Mouse (Mus musculus) liver, adult 2 months (tissue): ENCODE measurements around the gene Gcm2. TPM values are rescaled to one million over a fixed set of nuclear protein-coding genes. Genes with fewer than 3 reads are reported as not detected.

Experiments used
- DNase-seq: peaks from one replicate; pipeline ENCODE4 v3.0.0-alpha.2; 2011; ENCODE audit warnings: low read depth, low spot score; ENCODE audit errors: extremely low read depth
- H3K27ac ChIP-seq: fragments of 200-500 bp; replicated peaks from 2 replicates; pipeline ENCODE4 v1.5.1; 2012; ENCODE audit warnings: low read depth, mild to moderate bottlenecking, control low read depth, inconsistent platforms, low read length; ENCODE audit not compliant: insufficient read depth
- H3K27me3 ChIP-seq: fragments of 200-500 bp; 2 replicates; pipeline ENCODE4 v1.6.1; 2012; ENCODE audit warnings: mild to moderate bottlenecking, moderate library complexity, low read length, inconsistent platforms; ENCODE audit not compliant: control insufficient read depth, insufficient read depth
- H3K36me3 ChIP-seq: fragments of 200-500 bp; 2 replicates; pipeline ENCODE4 v1.6.1; 2012; ENCODE audit warnings: low read length, inconsistent platforms; ENCODE audit not compliant: control insufficient read depth, insufficient read depth
- H3K4me1 ChIP-seq: fragments of 200-500 bp; 2 replicates; pipeline ENCODE4 v1.6.1; 2011; ENCODE audit warnings: low read length; ENCODE audit not compliant: control insufficient read depth, insufficient read depth
- H3K4me3 ChIP-seq: fragments of 200-500 bp; 2 replicates; pipeline ENCODE4 v1.5.1; 2011; ENCODE audit warnings: low read depth, mild to moderate bottlenecking, control low read depth, low read length, moderate library complexity; ENCODE audit not compliant: insufficient read depth
- H3K79me2 ChIP-seq: fragments of 200-500 bp; 2 replicates; pipeline ENCODE4 v1.6.1; 2012; ENCODE audit warnings: inconsistent platforms, mild to moderate bottlenecking, low read length, moderate library complexity; ENCODE audit not compliant: control insufficient read depth, insufficient read depth
- H3K9ac ChIP-seq: fragments of 200-500 bp; 2 replicates; pipeline ENCODE4 v1.6.1; 2012; ENCODE audit warnings: low read depth, mild to moderate bottlenecking, control low read depth, inconsistent platforms, low read length
- CTCF ChIP-seq: fragments of 200-500 bp; IDR thresholded peaks from 2 replicates; pipeline ENCODE4 v1.5.1; 2011; ENCODE audit warnings: low read depth, low read length, control low read depth
- POLR2A ChIP-seq: fragments of 200-500 bp; IDR thresholded peaks from 2 replicates; pipeline ENCODE4 v1.6.1; 2011; ENCODE audit warnings: low read length, control low read depth; ENCODE audit not compliant: insufficient read depth; ENCODE audit errors: extremely low read depth
- WGBS: fragments of 180-500 bp; shearing (Covaris S2); methylation state at CpG from one replicate; pipeline ENCODE4 v1.1.7; 2018; 5-methylcytosine and 5-hydroxymethylcytosine counted together
- polyA plus RNA-seq: library from polyadenylated mRNA; depleted of rRNA; stranded (reverse); fragments of >200 nt; gene quantifications from 2 replicates; pipeline ENCODE4 v1.2.3, GENCODE M21; 2012
- total RNA-seq: library from RNA; depleted of rRNA; stranded (reverse); fragments of >200 nt; gene quantifications from 2 replicates; pipeline ENCODE4 v1.2.3, GENCODE M21; 2014

The Gcm2 gene
- total and polyA plus RNA-seq, 2 experiments, result not detected

DNA sequence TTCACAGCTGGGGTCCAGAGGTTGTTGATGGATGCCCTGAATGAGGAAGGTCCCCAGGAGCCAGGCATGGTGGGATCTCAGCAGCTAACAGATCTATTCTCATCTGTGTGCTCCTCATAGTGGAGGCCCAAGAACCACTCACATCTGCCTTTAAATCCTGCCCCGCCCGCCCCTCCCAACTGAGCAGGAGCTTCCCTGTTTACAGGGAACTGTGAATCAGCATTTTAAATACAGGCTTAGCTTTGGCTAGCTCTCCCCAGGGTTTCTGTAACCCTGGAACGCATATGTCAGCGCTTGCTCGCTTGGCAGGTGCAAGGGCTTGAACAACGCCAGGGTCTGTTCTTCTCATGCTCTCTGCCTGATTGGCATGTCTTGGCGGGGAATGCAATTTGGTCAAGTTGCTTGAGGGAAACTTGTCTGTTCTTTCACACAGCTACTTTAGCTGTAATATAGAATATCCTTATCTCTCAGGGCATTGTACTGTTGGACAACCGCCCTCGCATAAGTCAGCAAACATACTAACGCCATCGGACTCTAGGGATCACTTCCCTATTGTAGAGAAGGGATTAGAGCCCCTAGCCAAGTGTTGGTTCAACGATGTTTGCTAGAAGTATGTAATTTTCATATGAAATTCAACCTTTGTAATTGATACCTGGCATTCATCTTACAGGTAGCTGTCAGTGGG lies 6.9 kb downstream of the Gcm2 start:
- H3K4me1 ChIP-seq, result no peaks in the 10 kb centered on the region

DNA sequence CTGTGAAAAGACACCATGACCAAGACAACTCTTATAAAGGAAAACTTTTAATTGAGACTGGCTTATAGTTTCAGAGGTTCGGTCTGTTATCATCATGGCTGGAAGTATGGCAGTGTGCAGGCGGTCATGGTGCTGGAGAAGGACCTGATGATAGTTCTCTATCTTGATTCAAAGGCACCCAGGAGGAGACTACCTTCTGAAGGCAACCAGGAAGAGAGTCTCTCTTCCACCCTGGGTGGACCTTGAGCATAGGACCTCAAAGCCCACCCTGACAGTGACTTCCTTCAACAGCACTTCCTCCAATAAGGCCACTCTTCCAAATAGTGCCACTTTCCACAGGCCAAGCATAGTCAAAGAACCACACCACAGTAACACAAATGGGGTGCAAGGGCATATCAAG lies 10.8 kb downstream of the Gcm2 start:
- Histone ChIP-seq H3K27ac (no peak overlapping the region), H3K27me3 (no peaks in the 10 kb centered on the region), H3K79me2 (no peaks in the 10 kb centered on the region), H3K4me1 (no peaks in the 10 kb centered on the region), H3K9ac (no peak overlapping the region), H3K36me3 (no peaks in the 10 kb centered on the region), H3K4me3 (no peak overlapping the region)
- DNase-seq, result no peak
- TF ChIP-seq CTCF (no peak), POLR2A (no peak)
- 94% methylated on average over 2 of the region's 2 CpGs for WGBS

More for the DNA sequence above, 6.9 kb downstream of the Gcm2 start:
- H3K27ac ChIP-seq, result no peak overlapping the region
- no peak for DNase-seq
- no peak for TF ChIP-seq CTCF
- no peak for TF ChIP-seq POLR2A
- H3K27me3 ChIP-seq, result no peaks in the 10 kb centered on the region
- H3K79me2 ChIP-seq, result no peaks in the 10 kb centered on the region
- no peak overlapping the region for H3K4me3 ChIP-seq
- no peak overlapping the region for H3K9ac ChIP-seq
- H3K36me3 ChIP-seq, result no peaks in the 10 kb centered on the region
- 82% methylated on average over 12 of the region's 12 CpGs for WGBS

DNA sequence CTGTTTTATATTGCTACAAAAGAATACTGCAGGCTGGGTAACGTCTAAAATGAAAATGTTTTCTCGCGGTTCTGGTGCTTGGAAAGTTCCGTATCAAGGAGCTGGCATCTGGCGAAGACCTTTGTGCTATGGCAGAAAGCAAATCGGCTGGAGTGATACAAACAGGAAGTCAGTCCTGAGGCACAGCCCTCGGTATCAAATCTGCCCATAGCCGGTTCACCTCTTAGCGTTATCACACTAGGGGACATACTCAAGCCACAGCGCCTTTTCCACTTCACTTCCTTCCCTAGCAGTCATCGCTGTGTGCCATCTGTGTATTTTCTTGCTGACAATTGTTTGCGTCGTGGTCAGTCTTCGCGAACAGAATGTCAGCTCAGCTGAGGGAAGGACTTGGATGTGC lies 12.5 kb downstream of the Gcm2 start:
- no peaks in the 10 kb centered on the region for H3K36me3 ChIP-seq
- WGBS, result 74% methylated on average over 15 of the region's 15 CpGs
- no peak for DNase-seq
- no peak overlapping the region for H3K27ac ChIP-seq
- TF ChIP-seq POLR2A (no peak), CTCF (no peak)
- no peaks in the 10 kb centered on the region for H3K4me1 ChIP-seq
- H3K79me2 ChIP-seq, result no peaks in the 10 kb centered on the region
- no peak overlapping the region for H3K9ac ChIP-seq
- no peak overlapping the region for H3K4me3 ChIP-seq
- H3K27me3 ChIP-seq, result no peaks in the 10 kb centered on the region

DNA sequence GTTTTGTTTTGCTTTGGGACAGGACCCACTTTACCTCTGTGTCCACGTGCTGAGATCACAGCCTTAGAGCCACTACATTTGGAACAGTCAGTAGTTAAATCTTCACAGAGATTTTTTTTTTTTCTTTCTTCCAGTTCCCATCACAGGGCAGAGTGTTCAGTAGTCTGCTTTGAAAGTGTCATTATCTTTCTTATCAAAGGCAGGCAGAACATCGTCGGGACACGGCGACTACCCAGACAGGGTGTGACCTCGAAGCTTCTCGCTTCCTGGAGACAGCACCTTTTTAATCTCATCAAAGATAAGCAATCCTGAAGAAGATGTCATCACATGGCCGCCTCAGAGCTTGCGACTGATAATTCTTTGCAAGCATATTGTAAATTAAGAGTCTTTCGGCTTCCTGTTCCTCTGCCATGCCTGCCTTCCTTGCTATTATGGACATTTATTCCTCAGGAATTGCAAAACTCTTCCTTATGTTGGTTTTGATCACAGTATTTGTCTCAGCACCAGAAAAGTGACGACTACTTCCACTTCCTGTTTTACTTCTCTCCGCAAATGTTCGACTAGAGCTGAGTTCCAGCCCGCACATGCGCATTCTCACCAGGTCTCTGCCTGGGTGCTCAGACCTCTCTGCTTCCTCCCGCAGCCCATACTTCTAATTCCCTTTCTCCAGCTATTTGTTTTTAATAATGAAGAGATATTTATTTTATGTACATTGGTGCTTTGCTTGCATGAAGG lies 13.3 kb downstream of the Gcm2 start:
- Histone ChIP-seq H3K27me3 (no peaks in the 10 kb centered on the region), H3K4me1 (no peaks in the 10 kb centered on the region), H3K79me2 (no peaks in the 10 kb centered on the region), H3K36me3 (no peaks in the 10 kb centered on the region), H3K27ac (no peak overlapping the region), H3K4me3 (no peak overlapping the region), H3K9ac (no peak overlapping the region)
- DNase-seq, result peak; percentile 20
- 62% methylated on average over 16 of the region's 16 CpGs for WGBS
- TF ChIP-seq POLR2A (no peak), CTCF (no peak)

DNA sequence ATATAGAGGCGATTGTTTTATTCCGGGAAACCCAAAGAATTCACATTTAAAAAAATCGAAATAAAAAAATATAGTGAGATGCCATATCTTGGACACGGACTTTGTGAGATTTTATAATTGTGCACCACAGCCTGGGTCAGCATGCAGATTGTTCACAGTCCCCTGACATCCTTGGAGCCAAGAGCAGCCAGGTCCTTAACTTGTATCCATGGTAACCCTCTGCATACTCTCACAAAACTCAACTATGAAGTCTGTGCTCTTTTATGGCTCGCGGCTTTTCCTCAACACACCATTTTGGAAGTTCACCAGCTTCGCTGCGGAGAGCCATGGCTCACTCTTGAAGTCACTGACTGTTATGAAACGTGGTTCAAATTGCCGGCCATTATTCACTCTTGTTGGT lies 16.7 kb downstream of the Gcm2 start:
- H3K27ac ChIP-seq, result no peak overlapping the region
- no peaks in the 10 kb centered on the region for H3K36me3 ChIP-seq
- no peaks in the 10 kb centered on the region for H3K27me3 ChIP-seq
- WGBS, result 88% methylated on average over 10 of the region's 10 CpGs
- TF ChIP-seq CTCF (no peak), POLR2A (no peak)
- no peak for DNase-seq
- no peak overlapping the region for H3K9ac ChIP-seq
- no peak overlapping the region for H3K4me3 ChIP-seq
- H3K79me2 ChIP-seq, result no peaks in the 10 kb centered on the region
- H3K4me1 ChIP-seq, result no peaks in the 10 kb centered on the region

DNA sequence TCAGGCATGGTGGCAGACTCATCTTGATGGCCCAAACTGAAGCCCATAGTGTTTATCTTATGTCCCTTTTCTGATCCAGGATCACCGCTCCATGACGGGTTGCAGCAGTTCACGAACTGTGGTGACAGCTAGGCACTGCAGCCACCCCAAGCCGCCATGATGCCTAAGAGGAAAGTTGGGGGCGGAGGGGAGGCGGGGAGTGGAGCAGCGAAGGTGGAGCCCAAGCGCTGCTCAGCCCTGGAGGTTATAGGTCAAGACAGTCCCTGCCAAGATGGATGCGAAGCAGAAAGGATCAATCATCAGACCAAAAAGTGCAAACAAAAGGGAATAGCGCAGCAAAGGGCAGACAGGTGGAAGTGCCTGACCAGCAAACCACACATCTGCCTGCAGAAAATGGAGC lies 19.6 kb downstream of the Gcm2 start:
- peak; percentile 59 for DNase-seq
- Histone ChIP-seq H3K4me3 (no peak overlapping the region), H3K79me2 (no peaks in the 10 kb centered on the region), H3K27me3 (no peaks in the 10 kb centered on the region), H3K9ac (no peak overlapping the region), H3K4me1 (no peaks in the 10 kb centered on the region), H3K27ac (no peak overlapping the region), H3K36me3 (no peaks in the 10 kb centered on the region)
- WGBS, result 21% methylated on average over 10 of the region's 10 CpGs
- no peak for TF ChIP-seq POLR2A
- TF ChIP-seq CTCF, result no peak
